Mouse (Mus musculus): ENCODE results near the gene Eif4e.
"Not testable (repeated sequence)": the region's sequence is repeated elsewhere in the genome, so short reads cannot be mapped to it uniquely, and the experiment has no call there.

Gene Eif4e

DNA sequence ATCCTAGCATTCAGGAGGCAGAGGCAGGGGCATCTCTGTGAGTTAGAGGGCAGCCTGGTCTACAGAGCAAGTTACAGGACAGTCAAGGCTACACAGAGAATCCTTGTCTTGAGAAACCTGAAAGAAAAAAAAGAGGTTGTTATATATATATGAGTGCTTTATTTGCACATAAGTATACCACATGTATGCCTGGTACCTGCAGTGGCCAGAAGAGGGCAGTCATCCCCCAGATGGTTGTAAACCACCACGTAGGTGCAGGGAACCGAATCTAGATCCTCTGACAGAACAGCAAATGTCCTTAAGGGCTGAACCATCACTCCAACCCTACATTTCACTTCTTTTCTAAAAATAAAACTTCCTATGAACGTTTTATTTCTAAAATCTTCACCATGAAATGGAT, 8.1 kb upstream of the Eif4e start:
- no peak for DNase-seq (ENCODE audit: low spot score)

DNA sequence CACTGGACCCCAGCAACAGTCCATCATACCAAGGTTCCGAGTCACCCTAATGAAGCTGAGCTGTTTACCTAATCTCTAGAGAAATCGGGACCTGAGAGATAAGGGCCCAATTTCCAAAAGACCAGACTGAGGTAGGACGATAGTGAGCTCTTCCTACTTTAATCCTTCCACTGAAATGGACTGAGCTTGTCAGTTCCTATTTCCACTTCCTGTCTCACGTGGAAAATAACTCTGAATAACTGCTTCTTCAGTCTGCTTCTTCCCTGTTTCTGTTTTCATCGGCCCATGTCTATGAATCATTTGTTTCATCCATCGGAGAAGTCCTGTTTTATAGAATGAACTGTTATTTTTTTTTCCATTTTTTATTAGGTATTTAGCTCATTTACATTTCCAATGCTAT, 6.8 kb upstream of the Eif4e start:
- no peak for DNase-seq (ENCODE audit: low spot score)

DNA sequence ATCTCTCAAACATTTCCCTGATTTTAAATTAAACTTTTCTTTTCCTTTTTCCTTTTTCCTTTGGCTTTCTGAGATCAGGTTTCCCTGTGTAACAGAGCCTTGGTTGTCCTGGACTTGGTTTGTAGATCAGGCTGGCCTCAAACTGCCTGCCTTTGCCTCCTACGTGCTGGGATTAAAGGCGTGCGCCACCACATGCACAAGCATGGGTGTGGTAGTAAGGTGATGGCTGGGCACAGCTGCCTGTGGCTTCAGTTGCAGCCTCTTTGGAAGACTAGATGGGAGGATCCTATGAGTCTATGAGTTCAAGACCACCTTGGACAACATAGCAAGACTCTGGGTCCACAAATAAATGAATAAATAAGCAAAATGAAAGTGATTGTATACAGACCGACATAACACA, 2.0 kb upstream of the Eif4e start:
- DNase-seq (ENCODE audit: low spot score): no peak

DNA sequence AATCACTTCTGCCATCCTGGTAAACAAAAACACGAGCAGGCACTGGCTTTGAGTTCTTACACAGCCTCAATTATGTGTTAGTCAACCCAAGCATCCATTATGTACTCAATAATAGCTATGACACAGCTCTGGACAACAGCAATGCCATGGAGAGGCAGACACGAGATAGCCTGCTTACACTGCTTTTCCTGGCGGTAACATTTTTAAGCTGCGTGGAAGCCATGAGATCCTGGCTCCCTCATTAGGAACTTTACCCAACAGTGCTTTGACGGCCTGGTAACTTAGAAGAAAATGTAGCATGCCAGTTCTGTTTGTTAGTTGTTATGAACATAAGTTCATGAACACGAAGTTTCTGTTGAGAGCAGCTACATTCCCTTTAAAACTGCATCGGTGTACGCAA, 485 bp upstream of the Eif4e start:
- no peak for DNase-seq (ENCODE audit: low spot score)

DNA sequence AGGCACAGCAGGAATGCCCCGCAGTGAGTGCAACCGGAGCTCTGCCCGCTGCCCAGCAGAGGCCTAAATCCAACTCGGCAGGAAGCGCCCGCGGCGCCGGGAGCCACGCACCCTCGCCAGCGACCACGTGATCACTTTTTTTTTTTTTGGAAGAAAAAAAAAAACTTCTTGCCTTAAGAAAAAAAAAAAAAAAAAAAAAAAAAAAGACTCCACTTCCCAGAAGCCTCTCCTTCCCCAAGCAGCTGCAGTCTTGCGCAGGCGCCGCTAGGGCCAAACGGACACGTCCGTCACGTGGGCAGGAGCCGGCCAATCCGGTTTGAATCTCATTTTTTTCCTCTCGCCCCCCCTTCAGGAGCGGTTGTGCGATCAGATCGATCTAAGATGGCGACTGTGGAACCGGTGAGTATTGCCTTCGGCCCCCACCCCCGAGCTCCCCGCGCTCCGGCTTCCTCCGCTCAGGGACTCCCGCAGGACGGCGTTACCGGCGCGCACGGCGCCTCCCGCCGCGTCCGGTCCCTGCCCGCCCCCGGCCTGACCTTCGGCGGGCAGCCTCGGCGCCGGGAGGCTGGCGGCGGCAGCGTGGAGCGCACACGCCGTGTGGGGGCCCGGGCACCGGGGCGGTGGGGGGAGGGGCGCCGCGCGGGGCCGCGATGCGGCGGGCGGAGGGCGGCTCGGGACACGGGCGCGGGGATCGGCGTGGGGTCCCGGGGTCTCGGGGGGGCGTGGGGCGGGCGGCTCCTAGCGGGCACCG, 1.1 kb downstream of the Eif4e start:
- peak; percentile 97 for DNase-seq (ENCODE audit: low spot score)

DNA sequence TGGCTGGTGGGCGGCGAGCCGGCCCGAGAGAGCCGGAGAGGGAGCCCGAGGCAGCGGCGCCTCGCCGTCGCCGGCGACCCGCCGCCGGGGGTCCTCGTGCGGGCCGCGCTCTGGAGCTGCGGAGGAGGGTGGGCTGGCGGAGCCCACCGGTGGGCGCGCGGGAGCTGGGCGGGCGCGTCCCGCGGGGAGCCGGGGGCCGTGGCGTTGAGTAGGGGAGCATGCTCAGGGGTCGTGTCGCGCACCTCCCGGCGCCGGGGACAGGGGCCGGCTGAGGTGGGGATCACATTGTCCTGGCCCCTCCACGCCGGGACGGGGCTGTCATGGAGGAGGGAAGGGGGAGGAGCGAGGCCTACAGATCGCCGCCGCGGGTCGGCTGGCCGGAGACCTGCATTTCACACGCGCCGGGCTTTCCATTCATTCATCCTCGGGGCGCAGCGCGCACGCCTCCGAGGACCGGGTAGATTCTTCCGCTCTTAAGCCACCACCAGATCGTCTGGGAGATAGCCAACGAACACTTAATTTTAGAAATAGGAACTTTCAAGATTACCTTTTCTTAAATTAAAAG, 1.8 kb downstream of the Eif4e start:
- DNase-seq (ENCODE audit: low spot score): peak; percentile 25

DNA sequence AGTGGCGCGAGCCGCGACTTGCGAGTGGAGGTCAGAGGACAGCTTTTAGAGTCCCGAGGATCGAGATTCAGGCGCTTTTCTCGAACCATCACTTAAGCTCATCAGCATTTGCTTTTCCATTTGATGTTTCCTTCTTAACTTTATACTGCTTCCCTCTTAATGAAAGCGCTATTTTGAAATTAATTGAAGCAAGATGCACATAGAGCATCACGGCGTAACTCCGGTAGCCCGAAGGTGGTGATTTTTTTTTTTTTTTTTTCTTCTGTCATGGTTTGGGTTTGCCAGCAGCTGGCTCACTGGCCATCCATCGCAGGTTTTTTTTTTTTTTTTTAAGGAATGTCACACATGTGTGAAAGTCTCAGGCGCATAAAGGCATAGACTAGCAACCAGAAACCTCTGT, 2.3 kb downstream of the Eif4e start:
- DNase-seq (ENCODE audit: low spot score): no peak

DNA sequence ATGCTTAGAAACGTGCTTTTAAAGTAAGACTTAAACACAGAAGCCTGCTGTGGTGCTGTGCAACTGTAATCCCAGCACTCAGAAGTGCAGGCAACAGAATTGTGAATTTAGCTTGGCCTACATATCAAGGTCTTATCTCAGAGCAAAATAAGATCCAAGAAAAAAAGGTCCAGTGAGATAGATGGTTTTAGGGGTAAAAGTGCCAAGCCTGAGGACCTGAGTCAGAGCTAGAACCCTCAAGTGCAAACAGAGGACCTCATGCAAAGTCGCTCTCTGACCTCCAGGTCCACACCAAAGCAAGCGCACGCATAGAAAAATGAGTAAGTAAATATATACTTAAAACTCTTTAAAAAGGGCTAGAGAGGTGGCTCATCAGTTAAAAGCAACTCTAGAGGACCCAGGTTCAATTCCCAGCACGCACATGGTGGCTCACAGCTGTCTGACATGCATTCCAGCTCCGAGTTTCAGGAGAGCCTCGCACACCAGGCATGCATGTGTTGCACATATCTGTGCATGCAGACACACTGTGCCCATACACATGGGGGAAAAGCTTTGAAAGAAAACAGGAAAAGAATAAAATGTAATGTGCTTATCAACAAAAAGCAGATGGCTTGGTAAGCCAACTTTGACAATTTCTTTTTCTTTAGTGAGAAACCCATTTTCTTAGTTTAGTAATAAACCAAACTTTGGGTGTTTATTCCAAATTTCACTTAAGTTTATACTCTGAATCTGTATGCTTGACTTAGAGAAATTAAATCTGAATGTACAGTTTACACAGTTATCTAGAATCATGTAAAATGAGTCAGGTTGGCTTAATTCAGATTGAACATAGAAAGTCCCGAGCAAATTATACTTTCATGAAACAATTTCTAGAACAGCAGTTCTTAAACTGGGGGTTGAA, 4.8 kb downstream of the Eif4e start:
- DNase-seq (ENCODE audit: low spot score): no peak

DNA sequence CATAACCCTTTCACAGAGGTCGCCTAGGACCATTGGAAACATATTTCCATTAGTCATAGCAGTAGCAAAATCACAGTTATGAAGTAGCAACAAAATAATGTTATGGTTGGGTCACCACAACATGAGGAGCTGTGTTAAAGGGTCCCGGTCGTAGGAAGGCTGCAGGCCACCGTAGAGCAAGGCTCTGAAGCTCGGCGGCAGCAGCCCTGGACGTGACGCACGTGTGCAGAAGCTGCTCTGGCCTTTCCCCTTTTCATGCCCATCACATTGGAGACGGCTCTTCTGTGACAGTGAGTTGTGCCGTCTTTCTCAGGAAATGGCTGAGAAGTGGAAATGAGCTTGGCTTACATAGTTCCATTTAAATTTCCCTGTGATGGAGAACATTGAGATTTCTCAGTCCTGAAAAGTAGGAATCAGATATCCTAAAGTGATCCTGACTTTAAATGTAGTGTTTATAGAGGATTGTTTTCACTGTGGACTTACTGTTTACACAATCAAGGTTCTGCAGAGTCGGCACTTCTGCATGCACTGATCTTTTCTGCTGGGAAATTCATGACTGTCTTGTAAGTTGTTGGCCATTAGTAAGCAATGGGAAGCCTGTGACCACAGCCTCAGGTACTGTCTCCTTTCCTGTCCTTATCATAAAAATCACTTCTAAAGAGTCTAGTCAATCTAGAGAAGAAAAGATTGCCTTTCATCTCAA, 5.7 kb downstream of the Eif4e start:
- no peak for DNase-seq (ENCODE audit: low spot score)

DNA sequence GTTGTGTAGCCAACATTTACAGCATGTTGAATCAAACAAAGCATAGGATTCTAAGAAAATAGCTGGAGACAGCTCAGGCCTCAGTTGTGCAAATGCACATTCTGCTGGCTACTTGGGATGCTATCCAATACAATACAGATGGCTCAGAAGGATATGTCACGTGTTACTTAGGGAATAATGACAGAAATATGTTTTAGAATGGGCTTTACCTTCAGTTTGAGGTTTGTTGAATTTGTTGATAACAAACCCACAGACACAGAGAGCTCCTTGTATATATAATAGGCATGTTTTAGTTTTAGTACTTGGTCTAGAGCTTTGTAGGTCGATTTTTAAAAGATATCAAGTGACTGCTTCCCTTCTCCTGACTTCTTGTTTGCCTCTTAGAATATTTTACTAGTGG, 6.8 kb downstream of the Eif4e start:
- no peak for DNase-seq (ENCODE audit: low spot score)

DNA sequence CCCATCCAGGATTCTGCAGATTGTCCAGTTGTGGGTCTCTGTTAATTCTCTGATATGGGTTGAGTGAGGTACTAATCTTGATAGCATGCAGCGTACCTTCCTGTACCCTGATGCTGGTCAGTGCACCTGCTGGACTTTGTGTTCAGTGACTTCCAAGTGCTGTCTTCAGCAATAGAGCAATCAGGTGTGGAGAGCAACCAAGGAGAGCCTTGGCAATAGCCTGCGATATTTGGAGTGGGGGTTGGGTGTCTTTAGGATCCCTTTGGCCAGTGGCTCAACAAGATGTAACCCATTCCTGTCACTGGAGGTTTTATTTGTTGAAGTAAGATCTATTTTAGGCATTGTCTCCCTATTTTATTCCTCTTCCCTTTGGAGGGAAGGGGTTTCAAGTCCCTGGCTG, 10.1 kb downstream of the Eif4e start:
- DNase-seq (ENCODE audit: low spot score): no peak

DNA sequence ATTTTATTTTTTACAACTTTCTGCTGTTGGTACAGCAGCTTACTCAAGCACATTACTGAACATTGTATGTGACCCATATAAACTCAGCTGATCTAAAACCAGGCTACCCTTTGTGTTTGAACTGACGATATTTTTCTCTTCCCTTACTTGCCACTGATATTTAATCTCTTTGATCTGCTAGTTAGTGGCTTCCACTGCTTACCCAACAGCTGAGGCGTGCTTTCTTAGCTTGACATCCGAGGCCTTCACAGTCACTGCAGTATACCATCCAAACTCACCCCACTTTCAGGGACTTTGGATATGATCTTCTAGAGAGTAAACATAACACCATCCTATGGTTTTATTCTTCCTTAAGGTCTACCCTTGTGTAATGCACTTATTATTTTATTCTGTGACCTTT, 16.6 kb downstream of the Eif4e start:
- no peak for DNase-seq (ENCODE audit: low spot score)

DNA sequence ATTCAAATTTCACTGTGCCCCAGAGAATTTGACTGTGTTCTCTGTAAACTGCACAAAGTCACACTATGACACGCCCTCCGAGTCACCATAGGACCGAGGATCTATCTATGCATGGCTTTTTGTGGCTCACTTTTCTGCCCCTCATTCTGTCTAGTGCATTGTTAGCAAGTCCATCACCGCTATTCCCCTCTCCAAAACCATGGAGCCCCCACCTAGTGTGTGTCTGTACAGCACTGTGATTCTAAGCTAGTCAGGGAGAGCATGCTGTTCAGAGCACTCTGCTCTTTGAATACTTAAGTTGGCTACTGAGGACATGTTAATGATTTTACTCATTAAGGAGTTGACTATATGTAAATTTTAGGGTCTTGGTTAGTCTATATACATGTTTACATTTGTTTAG, 18.1 kb downstream of the Eif4e start:
- no peak for DNase-seq (ENCODE audit: low spot score)

DNA sequence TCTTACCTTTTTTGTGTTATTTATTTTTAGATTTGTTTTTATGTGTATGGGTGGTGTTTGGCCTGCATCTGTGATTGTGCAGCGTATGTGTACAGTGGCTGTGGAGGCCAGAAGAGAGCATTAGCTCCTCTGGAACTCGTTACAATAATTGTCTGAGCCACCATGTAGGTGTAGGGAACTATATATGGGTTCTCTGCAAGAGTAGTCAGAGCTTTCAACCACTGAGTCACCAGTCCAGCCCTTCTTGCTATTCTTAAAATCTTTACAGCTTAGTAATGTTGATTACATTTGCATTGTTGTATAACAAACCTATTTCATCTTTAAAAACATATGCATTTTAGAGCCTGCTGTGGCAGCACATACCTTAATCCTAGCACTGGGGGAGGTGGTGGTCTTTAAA, 20.7 kb downstream of the Eif4e start:
- peak; percentile 27 for DNase-seq (ENCODE audit: low spot score)

DNA sequence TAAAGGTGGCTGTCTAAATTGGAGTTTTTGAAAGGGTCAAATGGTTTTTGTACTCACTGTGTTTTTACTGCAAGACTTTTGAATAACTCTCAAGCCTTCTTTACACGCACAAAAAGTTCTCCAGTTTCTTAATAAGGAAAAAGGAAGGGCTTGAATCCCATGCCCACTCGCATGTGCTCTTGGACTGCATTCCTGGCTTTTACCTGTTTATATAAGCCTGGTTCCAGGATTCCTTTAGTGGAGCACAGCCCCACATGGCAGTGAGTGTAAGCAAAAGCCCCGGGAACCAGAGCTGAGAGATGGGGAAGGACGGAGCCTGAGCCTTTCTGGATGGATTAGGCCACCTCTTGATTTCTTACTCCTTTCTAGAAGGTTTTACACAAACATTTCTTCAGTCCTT, 23.1 kb downstream of the Eif4e start:
- DNase-seq (ENCODE audit: low spot score): no peak

DNA sequence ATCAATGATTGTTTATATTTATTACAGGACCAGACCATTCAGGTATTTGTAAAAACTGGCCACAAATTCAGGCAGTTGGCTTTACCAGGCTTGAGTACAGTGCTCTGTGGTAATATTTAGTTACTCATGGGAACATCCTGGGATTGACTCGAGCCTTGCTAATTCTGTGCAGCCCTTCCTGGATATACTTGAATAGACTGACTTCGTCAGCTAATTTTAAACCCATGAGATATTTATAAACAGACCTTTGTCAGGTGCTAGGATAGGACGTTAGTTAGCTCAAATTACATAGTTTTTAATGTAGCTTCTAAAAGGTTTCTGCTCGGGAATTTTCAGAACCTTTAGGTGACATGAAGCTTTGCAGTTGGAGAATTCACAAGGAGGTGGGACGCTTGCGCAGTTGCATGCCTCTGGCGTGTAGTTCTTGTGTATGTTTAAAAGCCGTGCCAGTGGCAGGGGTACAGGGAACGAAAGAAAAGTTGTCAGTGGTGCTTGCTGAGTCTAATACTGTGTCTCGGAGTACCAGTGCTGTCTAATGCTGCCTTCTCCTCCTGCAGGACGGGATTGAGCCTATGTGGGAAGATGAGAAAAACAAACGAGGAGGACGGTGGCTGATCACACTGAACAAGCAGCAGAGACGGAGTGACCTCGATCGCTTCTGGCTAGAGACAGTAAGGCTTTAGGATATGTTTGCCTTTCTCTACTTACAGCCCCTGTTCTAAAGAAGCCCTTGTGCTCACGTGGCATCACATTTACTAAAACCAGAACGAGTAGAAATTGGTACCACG, 24.6 kb downstream of the Eif4e start:
- DNase-seq (ENCODE audit: low spot score): no peak

DNA sequence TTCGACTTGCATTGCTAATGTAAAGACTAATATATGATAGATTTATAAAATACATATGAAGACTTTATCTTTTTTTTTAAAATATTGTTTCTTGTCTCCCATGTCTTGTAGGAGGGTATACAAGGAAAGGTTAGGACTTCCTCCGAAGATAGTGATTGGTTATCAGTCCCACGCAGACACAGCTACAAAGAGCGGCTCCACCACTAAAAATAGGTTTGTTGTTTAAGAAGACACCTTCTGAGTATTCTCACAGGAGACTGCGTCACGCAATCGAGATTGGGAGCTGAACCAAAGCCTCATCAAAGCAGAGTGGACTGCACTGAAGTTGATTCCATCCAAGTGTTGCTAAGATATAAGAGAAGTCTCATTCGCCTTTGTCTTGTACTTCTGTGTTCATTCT, 29.3 kb downstream of the Eif4e start:
- not testable (repeated sequence) for DNase-seq (ENCODE audit: low spot score)

DNA sequence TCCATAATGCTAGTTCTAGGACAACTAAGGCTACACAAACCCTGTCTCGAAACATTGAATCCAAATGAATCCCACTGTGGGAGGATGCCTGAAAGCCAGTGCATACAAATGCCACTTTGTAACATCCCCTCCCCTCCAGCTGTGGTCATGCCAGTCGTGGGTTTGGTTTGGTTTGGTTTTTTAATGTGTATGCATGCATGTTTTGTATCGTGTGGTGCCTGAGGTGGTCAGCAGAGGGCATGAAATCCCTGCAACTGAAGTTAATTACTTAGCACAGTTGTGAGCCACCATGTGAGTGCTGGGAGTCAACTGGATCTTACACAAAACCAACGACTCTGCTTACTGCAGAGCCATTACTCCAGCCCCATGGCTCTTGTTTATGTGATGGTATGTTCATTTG, 32.5 kb downstream of the Eif4e start:
- no peak for DNase-seq (ENCODE audit: low spot score)

DNA sequence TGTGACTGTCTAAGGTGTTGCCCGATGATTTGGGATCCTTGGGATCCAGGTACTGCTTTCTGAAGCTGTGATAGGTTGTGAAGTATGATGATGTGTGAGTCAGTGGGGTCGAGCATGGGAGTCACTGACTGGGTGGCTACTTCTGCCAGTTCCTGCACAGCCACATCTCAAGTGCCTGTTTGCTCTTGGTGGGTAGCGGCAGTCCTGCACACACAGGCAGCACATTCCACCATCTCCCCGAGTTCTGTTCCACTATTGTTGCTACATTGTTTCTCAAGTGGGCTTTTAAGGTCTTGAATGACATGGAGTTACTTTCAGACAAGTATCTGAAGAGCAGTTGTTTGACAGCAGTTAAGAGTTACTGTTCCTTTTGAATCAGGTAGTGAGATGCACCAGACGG, 34.3 kb downstream of the Eif4e start:
- DNase-seq (ENCODE audit: low spot score): no peak

DNA sequence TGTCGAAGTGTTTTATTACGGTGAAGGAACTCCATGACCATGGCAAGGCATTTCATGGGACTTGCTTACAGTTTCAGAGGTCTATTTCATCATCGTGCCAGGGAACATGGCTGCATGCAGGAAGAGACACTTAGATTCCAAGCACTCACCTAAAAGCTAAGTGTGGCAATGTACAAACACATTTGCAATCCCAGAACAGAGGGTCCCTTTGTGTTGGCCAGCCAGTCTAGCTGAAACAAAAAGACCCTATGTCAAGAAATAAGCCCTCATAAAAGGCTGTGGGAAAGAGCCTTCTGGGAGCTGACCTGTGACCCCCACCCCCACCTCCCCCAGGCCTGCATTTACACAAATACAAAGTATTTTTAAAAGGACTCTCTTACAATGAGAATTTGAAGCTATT, 34.9 kb downstream of the Eif4e start:
- no peak for DNase-seq (ENCODE audit: low spot score)

DNA sequence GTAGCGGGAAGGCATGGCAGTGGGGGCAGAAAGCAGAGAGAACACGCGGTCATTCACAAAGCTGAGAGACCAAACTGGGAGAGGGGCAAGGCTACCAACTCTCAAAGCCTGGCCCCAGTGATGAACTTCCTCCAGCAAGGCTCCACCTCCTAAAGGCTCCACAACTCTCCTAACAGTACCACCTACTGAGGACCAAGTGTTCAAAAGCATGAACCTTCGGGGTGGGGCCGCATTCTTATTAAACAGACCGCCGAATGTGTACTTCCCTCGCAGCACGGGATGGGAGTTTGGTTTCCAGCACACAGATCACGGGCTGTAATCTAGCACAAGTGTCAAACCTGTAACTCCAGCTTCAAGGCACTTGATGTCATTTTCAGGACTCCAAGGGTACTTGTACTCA, 52.9 kb downstream of the Eif4e start:
- no peak for DNase-seq (ENCODE audit: low spot score)

DNA sequence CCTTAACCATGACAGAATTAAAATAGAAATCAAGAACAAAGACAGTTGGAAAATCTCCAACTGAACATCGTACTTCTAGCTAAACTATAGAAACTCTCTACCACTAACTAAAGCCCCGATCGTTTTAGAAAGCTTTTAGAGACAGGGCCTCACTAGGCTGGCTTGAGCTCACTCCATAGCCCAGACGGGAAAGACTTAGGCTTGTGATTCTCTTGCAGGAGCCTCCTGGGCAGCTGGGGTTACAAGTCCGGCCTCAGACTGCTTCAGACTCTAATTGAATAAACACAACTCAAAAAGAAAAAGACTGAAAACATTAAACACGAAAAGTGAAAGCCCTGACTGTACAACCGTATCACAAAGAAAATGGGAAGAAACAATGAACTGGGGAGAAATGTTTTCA, 60.2 kb downstream of the Eif4e start:
- DNase-seq (ENCODE audit: low spot score): no peak
